Mouse (Mus musculus): ENCODE data around the gene Mgmt. TPM values are rescaled to one million over a fixed set of nuclear protein-coding genes. Genes with fewer than 3 reads are reported as not detected.
A peak's percentile ranks its signal among the peaks of the same experiment; 100 is the strongest.

Gene Mgmt
- total RNA-seq, 2 experiments from 2014 or later, result 1.0 to 1.2 TPM

DNA sequence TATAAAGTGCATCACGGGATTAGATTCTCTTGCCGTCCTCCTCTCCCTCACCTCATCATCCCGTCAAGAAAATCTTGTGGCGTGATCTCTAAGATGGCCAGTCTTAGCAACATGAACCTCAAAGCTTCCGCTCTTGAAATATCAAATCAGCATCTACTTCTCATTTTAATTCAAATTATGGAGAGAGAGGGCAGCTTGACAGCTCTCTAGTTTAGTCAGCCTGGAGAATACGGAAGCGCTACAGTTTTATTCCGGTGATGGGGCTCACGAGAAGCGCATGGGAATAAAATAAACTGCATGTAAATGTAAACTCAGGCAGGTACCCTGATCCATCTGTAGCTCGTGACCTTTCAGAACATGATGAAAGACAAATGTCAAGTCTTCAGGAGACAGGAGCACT lies 22.9 kb upstream of the Mgmt start:
- DNase-seq (ENCODE audit: low spot score in 2 of 2), result no peak
- TF ChIP-seq CTCF (conservative IDR thresholded peaks at IDR 0.05), result no peak
- Histone ChIP-seq H3K4me3 (peak overlapping the region; percentile 10; the same call in 1 of the 2 replicates), H3K27ac (no peak overlapping the region)

DNA sequence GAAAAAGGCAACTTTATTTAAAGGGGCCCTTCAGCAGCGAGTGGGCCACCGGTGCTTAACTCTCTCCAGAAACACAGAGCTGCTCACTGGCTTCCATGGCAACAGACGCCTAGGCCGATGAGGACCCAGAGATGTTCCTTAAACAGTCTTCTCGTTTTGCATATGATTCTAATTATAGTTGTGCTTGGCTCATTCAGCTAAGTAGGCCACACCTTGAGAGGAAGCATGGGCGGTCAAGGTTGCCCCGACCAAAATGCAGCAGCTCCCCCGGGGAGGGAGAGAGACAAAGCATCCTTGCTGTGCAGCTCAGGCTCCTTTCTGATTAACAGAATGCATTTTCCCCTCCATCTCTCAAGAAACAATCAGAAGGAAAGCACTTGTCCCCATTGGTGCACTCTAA lies 22.4 kb upstream of the Mgmt start:
- TF ChIP-seq CTCF (conservative IDR thresholded peaks at IDR 0.05), result no peak
- peak; percentile 33 to 64 for DNase-seq (ENCODE audit: low spot score in 2 of 2)
- no peak overlapping the region for H3K27ac ChIP-seq
- peak overlapping the region; percentile 10; the same call in 1 of the 2 replicates for H3K4me3 ChIP-seq

GRCm38 (mm10) chr7:136874396-136874795 lies 20.0 kb upstream of the Mgmt start:
- Histone ChIP-seq H3K4me3 (no peak overlapping the region), H3K27ac (no peak overlapping the region)
- no peak for DNase-seq (ENCODE audit: low spot score in 2 of 2)
- TF ChIP-seq CTCF (conservative IDR thresholded peaks at IDR 0.05), result no peak

DNA sequence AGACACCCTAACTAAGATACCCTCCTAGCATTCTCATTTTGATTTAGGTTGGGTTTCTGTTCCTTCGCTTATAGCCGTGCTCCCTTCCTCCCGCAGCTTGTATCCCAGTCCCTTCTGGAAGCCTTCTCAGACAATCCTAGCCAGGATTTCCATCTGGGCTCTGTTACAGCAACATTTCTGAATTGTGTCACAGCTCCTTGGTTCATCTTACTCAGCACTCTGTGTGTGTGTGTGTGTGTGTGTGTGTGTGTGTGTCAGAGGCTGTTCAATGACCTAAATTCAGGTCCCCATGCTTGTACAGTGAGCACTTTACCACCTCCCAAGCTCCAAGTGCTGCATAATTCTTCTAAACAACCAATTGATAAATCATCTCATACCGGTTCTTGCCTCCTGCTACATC lies 14.0 kb upstream of the Mgmt start:
- no peak overlapping the region for H3K27ac ChIP-seq
- peak; percentile 20 to 38 for DNase-seq (ENCODE audit: low spot score in 2 of 2)

GRCm38 (mm10) chr7:136888161-136888560 lies 6.3 kb upstream of the Mgmt start:
- TF ChIP-seq CTCF (conservative IDR thresholded peaks at IDR 0.05), result no peak
- no peak overlapping the region for H3K4me3 ChIP-seq

More for the DNA sequence above, 14.0 kb upstream of the Mgmt start:
- H3K4me3 ChIP-seq, result no peak overlapping the region
- no peak for TF ChIP-seq CTCF (conservative IDR thresholded peaks at IDR 0.05)

GRCm38 (mm10) chr7:136895356-136895755 lies 942 bp downstream of the Mgmt start:
- no peak for DNase-seq (ENCODE audit: low spot score in 2 of 2)
- TF ChIP-seq CTCF (conservative IDR thresholded peaks at IDR 0.05), result no peak
- no peak overlapping the region for H3K4me3 ChIP-seq
- H3K27ac ChIP-seq, result no peak overlapping the region

More at GRCm38 (mm10) chr7:136888161-136888560, 6.3 kb upstream of the Mgmt start:
- DNase-seq (ENCODE audit: low spot score in 2 of 2), result no peak
- no peak overlapping the region for H3K27ac ChIP-seq

DNA sequence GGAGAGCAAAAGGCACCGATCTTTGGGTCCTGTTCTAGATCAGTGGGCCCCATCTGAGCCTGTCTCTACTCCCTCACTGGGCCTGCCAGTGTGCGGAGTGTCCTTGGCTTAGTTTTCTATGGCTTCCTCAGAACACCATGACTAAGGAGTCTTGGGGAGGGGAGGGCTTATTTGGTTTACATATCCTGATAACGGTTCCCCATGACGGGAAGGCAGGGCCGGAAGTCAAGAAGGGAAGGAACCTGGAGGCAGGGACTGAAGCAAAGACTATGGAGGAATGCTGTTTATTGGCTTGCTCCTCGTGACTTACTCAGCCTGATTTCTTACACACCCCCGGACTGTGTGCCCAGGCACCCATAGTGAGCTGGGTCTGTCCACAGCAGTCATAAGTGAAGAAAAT lies 1.4 kb downstream of the Mgmt start:
- no peak for DNase-seq (ENCODE audit: low spot score in 2 of 2)
- no peak overlapping the region for H3K4me3 ChIP-seq
- TF ChIP-seq CTCF (conservative IDR thresholded peaks at IDR 0.05), result no peak
- H3K27ac ChIP-seq, result no peak overlapping the region

GRCm38 (mm10) chr7:136897481-136897880 lies 3.1 kb downstream of the Mgmt start:
- no peak for TF ChIP-seq CTCF (conservative IDR thresholded peaks at IDR 0.05)
- H3K4me3 ChIP-seq, result no peak overlapping the region
- H3K27ac ChIP-seq, result no peak overlapping the region
- no peak for DNase-seq (ENCODE audit: low spot score in 2 of 2)

DNA sequence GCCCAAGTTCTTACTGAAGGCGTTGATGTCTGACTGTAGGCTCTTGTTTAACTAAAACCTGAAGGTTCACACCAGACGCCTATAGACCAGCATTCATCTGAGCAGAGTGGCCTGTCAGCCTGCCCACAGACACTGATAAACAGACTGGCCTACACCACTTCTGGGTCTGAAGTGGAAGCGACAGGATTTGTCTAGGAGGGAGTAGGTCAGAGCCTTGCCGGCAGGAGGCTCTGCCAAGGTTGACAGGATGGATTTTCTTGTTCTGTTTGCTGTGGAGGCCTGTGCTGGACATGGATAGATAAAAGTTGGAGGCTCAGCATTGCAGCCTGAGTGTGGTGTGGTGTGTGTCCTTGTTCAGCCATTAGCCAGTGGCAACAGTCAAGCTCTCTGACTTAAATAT lies 3.6 kb downstream of the Mgmt start:
- no peak for TF ChIP-seq CTCF (conservative IDR thresholded peaks at IDR 0.05)
- H3K4me3 ChIP-seq, result no peak overlapping the region
- no peak for DNase-seq (ENCODE audit: low spot score in 2 of 2)
- H3K27ac ChIP-seq, result no peak overlapping the region

DNA sequence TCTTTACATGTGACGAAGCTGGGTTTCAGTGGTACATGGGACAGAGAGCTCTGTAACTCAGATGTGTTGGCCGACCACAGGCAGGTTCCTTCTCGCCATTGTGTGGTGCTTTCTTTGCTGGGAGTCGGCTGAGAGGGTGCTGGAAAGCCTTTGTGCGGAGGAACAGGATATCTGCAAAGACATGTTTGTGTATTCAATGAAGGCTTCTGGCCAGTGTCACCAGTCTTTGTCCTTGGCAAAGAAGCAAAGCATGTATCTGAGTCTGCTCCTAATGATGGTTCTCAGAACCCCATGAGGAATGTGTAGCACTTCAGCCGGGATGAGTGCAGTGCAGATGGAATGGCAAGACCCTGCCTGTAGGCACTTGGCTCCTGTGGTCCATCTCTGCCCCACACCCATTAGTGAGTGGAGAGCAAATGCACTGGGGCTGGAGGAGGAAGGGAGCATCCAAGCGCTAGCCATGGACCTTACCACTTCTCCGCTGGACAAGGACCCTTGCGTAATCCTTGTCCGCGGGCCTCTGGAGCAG lies 14.3 kb downstream of the Mgmt start:
- TF ChIP-seq CTCF (conservative IDR thresholded peaks at IDR 0.05), result no peak
- DNase-seq (ENCODE audit: low spot score in 2 of 2), result no peak

DNA sequence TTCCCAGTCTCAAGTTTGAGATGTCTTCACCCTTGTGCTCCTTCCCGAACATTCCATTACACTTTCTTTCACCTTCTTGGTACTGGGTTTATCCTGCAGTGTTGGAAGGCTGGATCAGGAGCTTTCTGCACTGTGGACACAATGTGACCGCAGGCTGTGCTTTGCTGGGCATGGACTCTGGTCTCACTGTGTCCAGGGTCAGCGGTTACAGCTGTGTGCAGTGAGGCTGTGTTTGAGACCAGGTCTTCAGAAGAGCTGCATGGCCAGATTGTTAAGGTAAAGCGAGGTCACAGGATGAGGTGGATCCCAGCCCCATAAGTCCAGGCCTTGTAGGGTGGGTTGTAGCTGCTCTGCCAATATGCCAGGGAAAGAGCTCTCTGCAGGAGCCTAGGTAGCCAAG lies 18.5 kb downstream of the Mgmt start:
- Histone ChIP-seq H3K27ac (no peak overlapping the region), H3K4me3 (no peak overlapping the region)
- TF ChIP-seq CTCF (conservative IDR thresholded peaks at IDR 0.05), result no peak
- no peak for DNase-seq (ENCODE audit: low spot score in 2 of 2)

More for the DNA sequence above, 14.3 kb downstream of the Mgmt start:
- H3K27ac ChIP-seq, result no peak overlapping the region
- no peak overlapping the region for H3K4me3 ChIP-seq

- no peak for TF ChIP-seq CTCF (conservative IDR thresholded peaks at IDR 0.05)
- H3K4me3 ChIP-seq, result no peak overlapping the region
- H3K27ac ChIP-seq, result no peak overlapping the region
- DNase-seq (ENCODE audit: low spot score in 2 of 2), result no peak
Observed at GRCm38 (mm10) chr7:136916021-136916420, 21.6 kb downstream of the Mgmt start.

DNA sequence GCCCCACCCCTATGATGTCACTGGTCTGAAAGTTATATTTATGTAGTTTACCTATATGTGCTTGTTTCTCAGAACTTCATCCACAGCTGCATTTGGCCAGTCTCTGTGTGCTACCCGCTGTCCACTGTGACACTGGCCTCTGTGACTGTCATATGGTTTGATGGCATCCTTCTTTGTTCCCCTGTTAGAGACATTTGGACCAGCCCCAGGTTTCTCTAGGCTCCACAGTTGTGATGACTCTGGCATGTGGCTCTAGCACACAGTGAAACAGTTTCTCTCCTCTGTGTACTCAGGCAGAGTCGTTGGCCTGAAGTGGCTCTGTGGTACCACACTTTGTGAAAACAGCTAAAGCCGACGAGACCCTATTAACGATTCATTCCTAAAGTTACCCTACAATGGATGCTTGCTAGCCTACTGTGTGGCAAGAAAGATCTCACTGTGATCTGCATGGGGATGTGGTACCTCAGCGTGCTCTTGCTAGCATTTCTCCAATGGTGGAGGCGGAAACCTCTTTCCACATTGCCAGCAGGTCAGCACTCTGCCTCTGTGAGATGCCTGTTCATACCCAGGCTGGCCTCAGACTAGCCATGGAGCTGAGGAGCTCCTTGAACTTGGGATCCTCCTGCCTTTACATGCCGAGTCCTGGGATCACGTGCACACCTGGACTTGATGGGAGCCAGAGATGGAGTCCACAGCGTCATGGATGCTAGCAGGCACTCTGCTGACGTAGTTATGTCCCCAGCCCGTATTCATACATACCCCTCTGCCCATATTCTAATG lies 26.8 kb downstream of the Mgmt start:
- TF ChIP-seq CTCF (conservative IDR thresholded peaks at IDR 0.05), result no peak
- no peak for DNase-seq (ENCODE audit: low spot score in 2 of 2)
- H3K27ac ChIP-seq, result no peak overlapping the region
- H3K4me3 ChIP-seq, result no peak overlapping the region

DNA sequence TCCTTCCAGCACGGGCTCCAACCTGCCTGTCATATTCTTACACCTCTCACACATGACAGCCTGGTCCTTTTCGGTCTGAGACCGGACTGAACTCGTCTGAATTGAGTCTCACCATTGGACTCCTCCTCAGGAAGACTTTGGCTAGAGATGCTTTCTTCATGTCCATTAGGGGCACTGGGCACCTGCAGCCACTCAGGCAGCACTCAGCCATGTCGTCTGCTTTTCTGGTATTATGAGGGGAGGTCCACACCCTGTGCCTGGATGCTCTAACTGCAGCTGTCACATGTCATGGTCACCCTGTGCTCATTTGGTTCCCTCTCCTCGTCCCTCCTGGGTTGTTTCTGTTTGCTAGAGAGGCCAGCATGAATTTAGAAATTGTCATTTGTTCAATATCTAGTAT lies 27.8 kb downstream of the Mgmt start:
- no peak for TF ChIP-seq CTCF (conservative IDR thresholded peaks at IDR 0.05)
- H3K4me3 ChIP-seq, result no peak overlapping the region
- DNase-seq (ENCODE audit: low spot score in 2 of 2), result no peak
- H3K27ac ChIP-seq, result no peak overlapping the region

Data from layer of hippocampus, adult 2 months (tissue).